Mouse (Mus musculus) urinary bladder, adult 2 months (tissue): ENCODE measurements at regions not wholly inside any gene's neighbourhood (a gene's known extent, or its start where the extent isn't known, plus 50 kb on each side); places are given as distances from the start of the nearest gene placed in this dataset.

Source experiments
- DNase-seq: peaks from one replicate; pipeline ENCODE4 v3.0.0; 2022; ENCODE audit warnings: low spot score

- no peak for DNase-seq
Observed at GRCm38 (mm10) chr2:128431751-128432150, 159.3 kb upstream of the Spdye4c start.

- DNase-seq: no peak
Observed at GRCm38 (mm10) chr2:128432741-128433140, 158.3 kb upstream of the Spdye4c start.

GRCm38 (mm10) chr2:128433553-128434081 is 157.4 kb upstream of the Spdye4c start:
- DNase-seq: no peak

- no peak for DNase-seq
Observed at GRCm38 (mm10) chr2:128434200-128434977, 156.6 kb upstream of the Spdye4c start.

- DNase-seq: no peak
Observed at GRCm38 (mm10) chr2:128436378-128436777, 154.6 kb upstream of the Spdye4c start.

GRCm38 (mm10) chr2:128437698-128438097 is 153.3 kb upstream of the Spdye4c start:
- DNase-seq: no peak

- DNase-seq: no peak
Observed at GRCm38 (mm10) chr2:128438161-128438822, 152.7 kb upstream of the Spdye4c start.

GRCm38 (mm10) chr2:128438897-128439296 is 152.1 kb upstream of the Spdye4c start:
- DNase-seq: no peak

- no peak for DNase-seq
Observed at GRCm38 (mm10) chr2:128444599-128445011, 146.4 kb upstream of the Spdye4c start.

GRCm38 (mm10) chr2:128445443-128445842 is 145.6 kb upstream of the Spdye4c start:
- DNase-seq: no peak

GRCm38 (mm10) chr2:128449294-128449693 is 141.7 kb upstream of the Spdye4c start:
- DNase-seq: no peak

- DNase-seq: no peak
Observed at GRCm38 (mm10) chr2:128450045-128450444, 141.0 kb upstream of the Spdye4c start.

GRCm38 (mm10) chr2:128451554-128452239 is 139.3 kb upstream of the Spdye4c start:
- no peak for DNase-seq

GRCm38 (mm10) chr2:128452582-128452981 is 138.4 kb upstream of the Spdye4c start:
- no peak for DNase-seq

GRCm38 (mm10) chr2:128454509-128454908 is 136.5 kb upstream of the Spdye4c start:
- no peak for DNase-seq

- no peak for DNase-seq
Observed at GRCm38 (mm10) chr2:128457591-128458209, 133.3 kb upstream of the Spdye4c start.

- no peak for DNase-seq
Observed at GRCm38 (mm10) chr2:128465214-128465984, 125.6 kb upstream of the Spdye4c start.

- DNase-seq: no peak
Observed at GRCm38 (mm10) chr2:128467490-128468245, 123.3 kb upstream of the Spdye4c start.

- no peak for DNase-seq
Observed at GRCm38 (mm10) chr2:128468323-128468722, 122.7 kb upstream of the Spdye4c start.

- no peak for DNase-seq
Observed at GRCm38 (mm10) chr2:128470351-128470750, 120.7 kb upstream of the Spdye4c start.
